In genomic region chr8:114929597-114929996, GRCm38 (mm10) we compare ENCODE assay signal across 24 mouse cellular contexts.
DNase-seq lines count a peak whose midpoint lies in the region; ATAC-seq and TF ChIP-seq lines count a peak whose summit lies in the region.
"Had no signal": no experiment of that assay in that cellular context is flagged by ENCODE, and none has a peak within 500 bp of the region (broad histone marks: within the 10 kb centered on the region; RNA-seq: fewer than 3 reads in every experiment).

No protein-coding gene starts in this region.

- H3K9ac ChIP-seq in lung, embryonic 15.5 days = no peak overlapping the region
- no peak overlapping the region for H3K9ac ChIP-seq in intestine, postnatal 0 days (ENCODE audit: low read depth, low read length)
- H3K9ac ChIP-seq in hindbrain, postnatal 0 days (replicated peaks; ENCODE audit: low read length) = no peak overlapping the region
- H3K9ac ChIP-seq: embryonic facial prominence, embryonic 12.5 days; embryonic facial prominence, embryonic 15.5 days; forebrain, postnatal 0 days; heart, embryonic 13.5 days; hindbrain, embryonic 12.5 days; hindbrain, embryonic 15.5 days had no signal

- no peak overlapping the region for H3K27ac ChIP-seq in lung, embryonic 15.5 days
- H3K27ac ChIP-seq in embryonic facial prominence, embryonic 10.5 days (replicated peaks) = 0 out of 2 replicates have a peak overlapping the region, but pooled peaks have one; percentile 15
- H3K27ac ChIP-seq in intestine, postnatal 0 days (ENCODE audit: low read depth, low read length) = no peak overlapping the region
- H3K27ac ChIP-seq in hindbrain, postnatal 0 days = no peak overlapping the region
- no peak overlapping the region for H3K27ac ChIP-seq in gastrocnemius, adult 2 months
- H3K27ac ChIP-seq: embryonic facial prominence, embryonic 12.5 days; embryonic facial prominence, embryonic 15.5 days; heart, embryonic 13.5 days; hindbrain, embryonic 12.5 days; hindbrain, embryonic 15.5 days had no signal

- no peak overlapping the region for H3K4me2 ChIP-seq in lung, embryonic 15.5 days
- no peak overlapping the region for H3K4me2 ChIP-seq in intestine, postnatal 0 days (replicated peaks; ENCODE audit: low read depth)
- H3K4me2 ChIP-seq in hindbrain, postnatal 0 days (ENCODE audit: low read depth, low read length) = no peak overlapping the region
- H3K4me2 ChIP-seq: embryonic facial prominence, embryonic 12.5 days; embryonic facial prominence, embryonic 15.5 days; heart, embryonic 13.5 days; hindbrain, embryonic 12.5 days; hindbrain, embryonic 15.5 days had no signal

- WGBS in lung, embryonic 15.5 days = 79% methylated on average over 4 of the region's 4 CpGs
- WGBS in embryonic facial prominence, embryonic 10.5 days = 84% methylated on average over 4 of the region's 4 CpGs
- WGBS in intestine, postnatal 0 days = 49% methylated on average over 4 of the region's 4 CpGs
- 98% methylated on average over 4 of the region's 4 CpGs for WGBS in hindbrain, postnatal 0 days

- no peak for DNase-seq in lung, adult 18-20 months
- no peak for DNase-seq in embryonic facial prominence, embryonic 10.5 days (ENCODE audit: low spot score)
- no peak for DNase-seq in hindbrain, postnatal 0 days (ENCODE audit: low spot score)
- DNase-seq in gastrocnemius, adult 2 months = no peak
- no peak for DNase-seq in heart, postnatal 4 days
- DNase-seq: adrenal gland, adult 2 months; adrenal gland, postnatal 25 days; B cell, adult 2 months; cerebellum, adult 11-12 months; cerebellum, adult 8-10 months; cerebellum, postnatal 14 days; forebrain, postnatal 0 days; gastrocnemius, postnatal 25 days; heart, adult 18-20 months; heart, postnatal 14 days had no signal

- peaks cover 19% of the 10 kb centered on the region for H3K4me1 ChIP-seq in lung, embryonic 15.5 days
- peaks cover 47% of the 10 kb centered on the region for H3K4me1 ChIP-seq in embryonic facial prominence, embryonic 10.5 days
- H3K4me1 ChIP-seq in intestine, postnatal 0 days (replicated peaks; ENCODE audit: control insufficient read depth, insufficient read depth, low read length) = no peaks in the 10 kb centered on the region
- no peaks in the 10 kb centered on the region for H3K4me1 ChIP-seq in hindbrain, postnatal 0 days (ENCODE audit: insufficient read depth, low read length)

- H3K9me3 ChIP-seq in lung, embryonic 15.5 days = no peaks in the 10 kb centered on the region
- no peaks in the 10 kb centered on the region for H3K9me3 ChIP-seq in embryonic facial prominence, embryonic 10.5 days
- no peaks in the 10 kb centered on the region for H3K9me3 ChIP-seq in intestine, postnatal 0 days (ENCODE audit: control insufficient read depth)
- H3K9me3 ChIP-seq in hindbrain, postnatal 0 days (ENCODE audit: low read length) = no peaks in the 10 kb centered on the region
- H3K9me3 ChIP-seq: embryonic facial prominence, embryonic 12.5 days; embryonic facial prominence, embryonic 15.5 days; hindbrain, embryonic 12.5 days; hindbrain, embryonic 15.5 days had no signal

- no peak overlapping the region for H3K4me3 ChIP-seq in lung, embryonic 15.5 days
- no peak overlapping the region for H3K4me3 ChIP-seq in embryonic facial prominence, embryonic 10.5 days
- no peak overlapping the region for H3K4me3 ChIP-seq in intestine, postnatal 0 days (ENCODE audit: low read depth, low read length)
- no peak overlapping the region for H3K4me3 ChIP-seq in hindbrain, postnatal 0 days (ENCODE audit: low read length)
- H3K4me3 ChIP-seq in gastrocnemius, adult 2 months = no peak overlapping the region
- H3K4me3 ChIP-seq: embryonic facial prominence, embryonic 12.5 days; embryonic facial prominence, embryonic 15.5 days; heart, embryonic 13.5 days; hindbrain, embryonic 12.5 days; hindbrain, embryonic 15.5 days had no signal

- TF ChIP-seq CTCF in intestine, postnatal 0 days (IDR thresholded peaks at IDR 0.05; ENCODE audit: low read depth) = no peak; the same call in 1 of the 2 replicates
- no peak for TF ChIP-seq CTCF in hindbrain, postnatal 0 days (IDR thresholded peaks at IDR 0.05; ENCODE audit: low read depth)
- TF ChIP-seq CTCF in gastrocnemius, adult 2 months (IDR thresholded peaks at IDR 0.05) = no peak

- 0 out of 2 replicates have a peak, but pooled peaks have one; percentile 15 for ATAC-seq in lung, embryonic 15.5 days (ENCODE audit: borderline replicate concordance, extremely low read depth, low FRiP score, low TSS enrichment)
- ATAC-seq in intestine, postnatal 0 days = peak; percentile 37
- ATAC-seq in hindbrain, postnatal 0 days = no peak
- ATAC-seq: CD4-positive, CD25-positive, alpha-beta regulatory T cell, adult 4 months; forebrain, embryonic 14.5 days; forebrain, postnatal 0 days had no signal

- H3K27me3 ChIP-seq in lung, embryonic 15.5 days = peaks cover 4% of the 10 kb centered on the region; the same call in 1 of the 2 replicates
- peaks cover 5% of the 10 kb centered on the region; the same call in 1 of the 2 replicates for H3K27me3 ChIP-seq in embryonic facial prominence, embryonic 10.5 days (replicated peaks; ENCODE audit: low read depth, poor library complexity, severe bottlenecking)
- H3K27me3 ChIP-seq in intestine, postnatal 0 days (replicated peaks; ENCODE audit: control insufficient read depth, insufficient read depth, low read length) = no peaks in the 10 kb centered on the region
- no peaks in the 10 kb centered on the region for H3K27me3 ChIP-seq in hindbrain, postnatal 0 days (ENCODE audit: insufficient read depth, low read length)
- H3K27me3 ChIP-seq: embryonic facial prominence, embryonic 12.5 days; heart, embryonic 13.5 days had no signal

- intact Hi-C loops in gastrocnemius, adult 2 months (cut with DNase I) = no loop called here

- no peaks in the 10 kb centered on the region for H3K36me3 ChIP-seq in lung, embryonic 15.5 days
- H3K36me3 ChIP-seq in embryonic facial prominence, embryonic 10.5 days (replicated peaks) = no peaks in the 10 kb centered on the region
- no peaks in the 10 kb centered on the region for H3K36me3 ChIP-seq in intestine, postnatal 0 days (ENCODE audit: control insufficient read depth, insufficient read depth)
- no peaks in the 10 kb centered on the region for H3K36me3 ChIP-seq in hindbrain, postnatal 0 days (ENCODE audit: insufficient read depth, low read length)
- H3K36me3 ChIP-seq: embryonic facial prominence, embryonic 12.5 days; embryonic facial prominence, embryonic 15.5 days; heart, embryonic 13.5 days; hindbrain, embryonic 12.5 days; hindbrain, embryonic 15.5 days had no signal
